Mouse (Mus musculus) E14TG2a.4 (cell line): Measurements from ENCODE around the gene Dpep1.

Source experiments
- CTCF ChIP-seq: conservative IDR thresholded peaks from 2 replicates; pipeline ENCODE4 v1.5.1; 2014; ENCODE audit warnings: low read length
- POU5F1 ChIP-seq: IDR thresholded peaks from 2 replicates; pipeline ENCODE4 v1.6.1; 2014; ENCODE audit warnings: low read length, borderline replicate concordance

DNA sequence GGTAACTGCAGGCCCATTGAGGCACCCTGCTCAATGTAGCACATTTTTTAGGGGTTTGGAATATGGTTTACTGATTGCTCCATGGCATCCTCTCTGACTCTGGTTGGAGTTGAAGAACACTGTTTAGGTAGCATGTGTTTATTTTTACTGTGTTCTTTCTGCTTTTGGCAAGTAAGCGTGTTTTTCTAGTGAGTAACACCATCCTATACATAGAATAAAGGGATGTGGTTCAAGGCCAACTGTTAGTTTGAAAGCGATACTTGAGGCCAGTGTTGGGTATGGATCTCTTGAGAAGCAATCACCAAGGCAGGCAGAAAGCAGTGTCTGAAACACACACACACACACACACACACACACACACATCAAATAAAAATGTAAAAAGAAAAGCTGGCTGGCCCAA is 2.0 kb downstream of the Dpep1 start:
- TF ChIP-seq CTCF (no peak), POU5F1 (no peak)
